Mouse (Mus musculus) spleen, postnatal 4 days (tissue): ENCODE data around the gene Ggcx.
A peak's percentile ranks its signal among the peaks of the same experiment; 100 is the strongest.

Source experiments
- DNase-seq, 2 experiments: peaks; one replicate each; pipeline ENCODE4 v3.0.0; 2022; ENCODE audit warnings: low spot score in 2 of 2

The Ggcx gene

DNA sequence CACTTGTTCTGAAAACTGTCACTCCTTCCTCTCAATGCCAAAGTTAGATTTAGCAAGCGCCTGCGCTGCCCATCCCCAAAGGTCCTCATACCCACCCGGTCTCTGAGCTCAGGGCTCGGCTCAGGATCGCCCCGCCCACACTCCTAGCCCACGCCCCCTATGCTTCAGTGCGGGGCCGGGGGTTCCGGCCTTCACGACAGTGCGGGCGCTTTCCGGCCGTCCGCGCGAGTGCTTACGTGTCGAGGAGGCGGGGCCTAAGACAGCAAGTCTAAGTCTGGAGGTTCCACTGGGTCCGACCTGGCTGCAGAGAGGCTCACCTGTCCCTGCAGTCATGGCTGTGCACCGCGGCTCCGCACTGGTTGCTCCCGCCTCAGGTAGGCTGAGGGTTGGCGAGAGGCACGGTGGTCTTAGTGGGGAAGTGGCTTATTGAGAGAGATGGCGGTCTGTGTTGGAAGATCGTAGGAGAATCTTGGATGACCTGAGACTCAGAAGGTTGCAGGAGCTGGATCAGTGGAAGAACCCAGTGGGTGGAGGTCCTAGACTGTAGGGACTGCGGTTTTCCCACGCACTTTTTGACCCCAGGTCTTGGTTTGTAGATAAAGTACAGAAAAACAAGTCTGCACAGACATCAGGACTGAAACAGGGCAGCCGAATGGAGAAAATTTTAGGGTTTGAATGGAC is at the start of gene Ggcx:
Gene Ggcx, plus strand, starts transcription at position 233 of the 681 bp plus-strand sequence.
- peak; percentile 92 to 96 for DNase-seq

GRCm38 (mm10) chr6:72364985-72365384 is 49.1 kb upstream of the Ggcx start:
- no peak for DNase-seq

DNA sequence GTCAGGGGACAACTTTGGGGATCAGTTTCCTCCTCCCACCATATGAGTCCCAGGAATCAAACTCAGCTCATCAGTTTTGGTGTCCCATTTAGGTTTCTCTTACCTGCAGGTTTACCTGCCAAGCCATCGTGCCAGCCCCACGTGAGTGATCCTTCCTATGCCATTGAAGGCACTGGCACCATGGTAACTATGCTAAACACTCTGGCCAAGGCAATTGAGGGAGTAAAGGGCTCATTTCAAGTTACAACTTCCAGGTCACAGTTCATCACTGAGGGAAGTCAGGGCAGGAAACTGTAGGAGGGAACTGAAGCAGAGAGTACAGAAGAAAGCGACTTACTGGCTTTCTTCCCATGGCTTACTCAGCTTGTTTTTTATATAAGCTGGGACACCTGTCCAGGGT is 47.8 kb upstream of the Ggcx start:
- no peak for DNase-seq

DNA sequence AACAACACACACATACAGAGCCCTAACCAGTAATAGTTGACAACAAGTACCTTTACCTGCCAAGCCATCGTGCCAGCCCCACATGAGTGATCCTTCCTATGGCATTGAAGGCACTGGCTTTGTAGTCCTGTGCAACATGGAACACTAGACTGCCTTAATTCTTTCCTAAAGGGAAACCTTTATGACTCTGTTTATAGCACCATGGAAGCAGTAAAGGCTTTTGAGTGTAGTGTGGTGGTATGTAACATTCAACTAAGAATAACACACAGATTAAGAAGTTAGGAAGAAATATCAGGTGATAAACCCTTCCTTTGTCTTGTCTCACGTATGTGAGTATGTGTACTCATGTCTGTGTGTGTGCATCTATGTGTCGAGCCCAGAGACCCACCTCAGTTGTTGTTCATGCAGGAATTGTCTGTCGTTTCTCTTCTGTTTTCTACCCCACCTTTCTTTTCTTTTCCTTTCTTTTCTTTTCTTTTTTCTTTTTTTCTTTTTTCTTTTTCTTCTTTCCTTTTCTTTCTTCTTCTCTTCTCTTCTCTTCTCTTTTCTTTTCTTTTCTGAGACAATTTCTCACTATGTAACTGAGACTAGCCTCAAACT is 47.2 kb upstream of the Ggcx start, which contains the start of gene Rnf181:
Gene Rnf181, minus strand, starts transcription at position 113 of the 600 bp plus-strand sequence.
- no peak for DNase-seq

DNA sequence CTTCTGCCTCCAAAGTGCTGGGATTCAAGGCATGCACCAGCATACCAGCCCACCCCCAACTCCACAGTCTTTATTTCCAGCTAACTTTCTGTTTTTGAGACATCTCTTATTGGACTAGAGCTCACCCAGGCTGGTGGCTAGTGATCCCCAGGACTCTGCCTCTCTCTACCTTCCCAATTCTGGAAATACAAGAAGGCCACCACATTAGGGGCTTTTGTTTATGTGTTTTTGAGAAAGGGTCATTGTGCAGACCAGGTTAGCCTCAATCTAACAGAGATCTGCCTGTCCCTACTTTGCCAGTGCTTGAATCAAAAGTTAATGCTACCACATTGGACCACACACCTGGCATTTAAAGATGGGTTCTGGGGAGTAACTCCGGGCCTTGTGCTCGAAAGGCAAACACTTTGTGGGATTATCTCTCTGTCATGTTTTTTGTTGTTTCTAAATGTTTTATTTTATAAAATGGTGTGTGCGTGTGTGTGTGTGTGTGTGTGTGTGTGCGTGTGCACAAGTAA is 46.6 kb upstream of the Ggcx start:
- DNase-seq, result no peak

GRCm38 (mm10) chr6:72369557-72369956 is 44.6 kb upstream of the Ggcx start:
- DNase-seq, result no peak

- no peak for DNase-seq
Measured at GRCm38 (mm10) chr6:72370091-72370490, 44.0 kb upstream of the Ggcx start.

DNA sequence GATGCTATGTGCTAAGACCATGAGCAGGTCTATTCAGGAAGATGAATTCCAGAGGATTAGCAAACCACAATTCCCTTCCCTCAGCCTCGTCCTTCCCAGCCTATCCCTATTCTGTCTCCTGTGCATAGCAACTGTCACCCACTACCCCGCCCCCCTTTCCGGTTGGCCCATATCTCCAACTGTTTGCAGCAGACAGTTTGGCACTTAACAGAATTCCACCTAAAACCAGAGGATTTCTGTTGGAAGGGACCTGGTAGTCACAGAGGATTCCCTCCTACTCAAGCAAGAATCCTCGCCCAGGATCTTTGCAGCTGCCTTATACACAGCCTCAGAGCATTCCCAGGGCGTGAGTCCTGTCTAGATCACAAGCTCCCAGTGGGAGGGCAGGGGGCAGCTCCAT is 43.0 kb upstream of the Ggcx start:
- DNase-seq, result no peak

- DNase-seq, result no peak
Measured at GRCm38 (mm10) chr6:72371571-72371970, 42.5 kb upstream of the Ggcx start.

DNA sequence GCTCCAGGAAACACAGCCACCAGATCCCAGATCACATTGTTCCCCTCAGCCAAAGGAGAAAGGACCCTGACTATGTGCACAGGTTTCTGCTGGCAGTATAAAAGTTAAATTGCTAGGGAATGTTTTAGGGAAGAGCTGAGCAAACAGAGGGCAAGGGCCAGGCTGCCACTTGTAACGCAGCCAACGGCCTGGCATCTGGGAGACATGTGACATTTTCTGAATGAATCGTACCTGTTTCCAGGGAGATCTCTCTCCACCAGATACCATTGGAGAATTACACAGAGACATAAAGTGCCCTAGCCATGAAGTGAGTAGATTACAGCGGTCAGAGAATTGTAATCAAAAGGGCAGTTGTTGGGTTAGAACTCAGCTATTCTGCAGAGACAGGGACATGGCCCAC is 40.9 kb upstream of the Ggcx start:
- no peak for DNase-seq

GRCm38 (mm10) chr6:72374206-72374605 is 39.9 kb upstream of the Ggcx start:
- no peak for DNase-seq

- no peak for DNase-seq
Measured at GRCm38 (mm10) chr6:72374820-72375563, 39.1 kb upstream of the Ggcx start.

- DNase-seq, result no peak
Measured at GRCm38 (mm10) chr6:72378510-72379234, 35.4 kb upstream of the Ggcx start.

DNA sequence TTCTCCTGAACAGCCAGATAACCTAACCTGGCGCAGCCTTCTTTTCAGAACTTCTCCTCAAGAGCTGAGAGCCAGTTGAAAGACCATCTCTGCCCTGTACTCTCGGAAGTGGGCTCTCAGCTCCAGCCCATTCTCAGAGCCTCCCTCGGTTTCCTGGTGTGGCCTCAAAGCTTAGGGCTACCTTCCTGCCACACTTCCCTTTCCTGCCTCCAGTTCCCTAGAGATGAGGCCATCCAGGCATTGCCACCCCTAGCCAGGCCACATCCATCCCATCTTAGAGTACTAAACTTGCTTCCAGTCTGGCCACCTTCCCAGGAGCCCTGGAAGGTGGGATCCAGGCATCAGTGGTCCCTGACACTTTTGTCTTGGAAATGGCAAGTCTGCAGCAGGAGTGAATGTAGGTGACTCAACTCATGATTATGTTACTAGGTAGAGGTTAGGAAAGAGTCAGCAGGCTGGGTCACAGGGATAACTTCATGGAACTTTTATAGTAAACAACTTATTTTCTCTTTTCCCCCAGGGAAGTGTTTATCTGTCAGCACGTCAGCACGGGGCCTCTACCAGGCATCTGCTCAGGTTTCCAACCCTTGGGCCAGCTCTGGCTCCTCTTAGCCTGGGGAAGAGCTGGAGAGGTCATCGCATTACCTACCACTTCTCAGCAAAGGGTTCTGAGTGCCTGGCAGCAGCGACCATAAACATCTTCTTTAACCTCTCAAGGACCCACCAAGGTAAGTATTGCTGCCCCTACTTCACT is 34.6 kb upstream of the Ggcx start:
- no peak for DNase-seq

GRCm38 (mm10) chr6:72380131-72380770 is 33.9 kb upstream of the Ggcx start, which contains the start of gene Vamp5:
Gene Vamp5, minus strand, starts transcription at chr6:72380468.
- DNase-seq, result peak; percentile 94 to 97

DNA sequence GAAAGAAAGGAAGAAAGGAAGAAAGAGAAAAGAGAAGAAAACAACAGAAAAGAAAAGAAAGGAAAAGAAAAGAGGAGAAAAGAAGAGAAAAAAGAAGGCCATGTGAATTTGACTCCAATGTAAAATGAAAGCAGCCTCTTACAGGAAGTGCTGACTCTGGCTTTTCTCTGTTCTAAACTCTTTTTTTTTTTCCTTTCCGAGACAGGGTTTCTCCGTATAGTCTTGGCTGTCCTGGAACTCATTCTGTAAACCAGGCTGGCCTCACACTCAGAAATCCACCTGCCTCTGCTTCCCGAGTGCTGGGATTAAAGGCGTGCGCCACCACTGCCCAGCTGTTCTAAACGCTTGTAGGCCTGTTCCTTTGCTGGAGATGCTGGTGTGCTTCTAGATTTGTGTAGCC is 31.6 kb upstream of the Ggcx start:
- no peak for DNase-seq

DNA sequence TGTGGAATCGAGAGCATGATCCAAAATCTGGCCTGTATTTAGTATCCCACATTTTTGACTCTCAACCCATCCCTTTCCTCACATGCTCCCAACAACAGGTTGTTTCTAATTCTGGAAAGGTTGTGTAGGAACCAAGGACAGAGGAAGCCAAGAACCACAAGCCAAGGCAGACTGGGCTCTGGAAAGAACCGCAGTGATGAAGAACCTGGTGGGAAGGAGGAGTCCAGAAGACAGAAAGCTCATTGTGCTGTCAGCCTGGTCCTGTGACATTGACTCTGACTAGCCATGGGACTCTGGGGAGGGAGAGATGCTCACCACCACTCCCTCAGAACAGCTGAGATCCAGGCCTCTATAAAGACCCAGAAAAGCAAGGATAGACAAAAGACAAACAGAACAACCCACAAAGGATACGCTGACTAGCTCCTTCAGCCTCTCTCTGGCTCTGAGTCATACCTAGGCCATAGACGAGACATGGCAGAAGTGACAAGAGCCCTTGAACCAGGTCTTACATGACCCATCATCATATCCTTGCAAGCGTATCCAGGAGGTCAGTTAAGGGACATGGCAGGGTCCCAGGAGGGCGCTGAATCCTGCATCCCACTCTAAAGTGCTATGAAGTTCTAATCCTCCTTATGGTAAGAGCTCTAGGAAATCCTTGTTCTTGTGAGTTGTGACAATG is 30.8 kb upstream of the Ggcx start:
- DNase-seq, result no peak

- peak in 1 of 2 experiments; percentile 45 for DNase-seq
Measured at GRCm38 (mm10) chr6:72383952-72384351, 30.2 kb upstream of the Ggcx start.

DNA sequence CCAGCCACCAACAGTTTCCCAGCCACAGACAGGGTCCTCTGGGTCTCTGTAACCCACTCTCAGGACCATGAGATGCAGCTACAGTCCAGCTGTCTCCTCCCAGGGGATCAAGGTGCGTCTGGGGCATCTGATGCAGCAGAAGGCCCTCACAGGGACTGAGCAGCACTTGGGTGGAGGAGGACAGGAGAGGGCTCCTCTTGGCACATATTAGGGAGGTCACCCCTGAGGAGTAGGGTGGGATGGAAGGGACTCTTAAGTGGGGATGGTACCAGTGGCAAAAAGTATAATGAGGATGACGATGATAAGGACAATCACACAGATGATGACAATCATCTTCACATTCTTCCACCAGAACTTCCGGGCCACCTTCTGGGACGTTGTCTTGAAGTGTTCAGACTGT is 28.9 kb upstream of the Ggcx start:
- DNase-seq, result no peak

GRCm38 (mm10) chr6:72386561-72386960 is 27.5 kb upstream of the Ggcx start:
- no peak for DNase-seq
